Mouse (Mus musculus) small intestine, adult 2 months (tissue): ENCODE results near the gene Zfhx3.

ENCODE experiments used
- CTCF ChIP-seq: fragments of 200-500 bp; IDR thresholded peaks from 2 replicates; pipeline ENCODE4 v1.5.1; 2012; ENCODE audit warnings: low read depth, mild to moderate bottlenecking, control low read depth, inconsistent platforms, low read length, moderate library complexity, mixed read lengths; ENCODE audit not compliant: insufficient replicate concordance, insufficient read length; ENCODE audit errors: extremely low read depth
- POLR2A ChIP-seq: fragments of 200-500 bp; IDR thresholded peaks from 2 replicates; pipeline ENCODE4 v1.6.1; 2012; ENCODE audit warnings: low read depth, mild to moderate bottlenecking, control low read depth, inconsistent platforms, low read length, moderate library complexity

GRCm38 (mm10) chr8:108708833-108709387 lies 766.5 kb downstream of the Zfhx3 start:
- TF ChIP-seq CTCF (no peak), POLR2A (no peak)
